Mouse (Mus musculus): Measurements from ENCODE around the gene Snip1.

The Snip1 gene

DNA sequence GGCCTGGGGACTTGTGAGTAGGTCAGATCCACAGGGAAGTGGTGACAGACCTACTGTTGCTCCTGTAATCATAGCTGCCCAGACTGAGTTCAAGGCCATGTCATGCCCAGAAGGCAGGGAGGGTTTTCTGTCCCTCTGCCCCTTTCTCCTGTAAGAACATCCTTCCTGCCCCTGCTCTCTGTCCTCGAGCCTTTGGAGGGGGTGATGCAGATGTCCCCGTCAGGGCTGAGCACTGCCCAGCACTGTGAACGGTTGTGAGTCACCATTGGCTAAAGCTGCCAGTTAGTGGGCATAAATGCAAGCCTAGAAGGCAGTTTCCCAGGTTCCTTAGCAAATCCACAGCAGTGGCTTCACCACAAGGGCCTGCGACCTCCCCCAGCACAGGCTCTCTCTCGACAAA, 26.6 kb downstream of the Snip1 start:
- in situ Hi-C loops (cut with MboI; ENCODE audit: unreplicated experiment in 2 of 2), result no loop called here

DNA sequence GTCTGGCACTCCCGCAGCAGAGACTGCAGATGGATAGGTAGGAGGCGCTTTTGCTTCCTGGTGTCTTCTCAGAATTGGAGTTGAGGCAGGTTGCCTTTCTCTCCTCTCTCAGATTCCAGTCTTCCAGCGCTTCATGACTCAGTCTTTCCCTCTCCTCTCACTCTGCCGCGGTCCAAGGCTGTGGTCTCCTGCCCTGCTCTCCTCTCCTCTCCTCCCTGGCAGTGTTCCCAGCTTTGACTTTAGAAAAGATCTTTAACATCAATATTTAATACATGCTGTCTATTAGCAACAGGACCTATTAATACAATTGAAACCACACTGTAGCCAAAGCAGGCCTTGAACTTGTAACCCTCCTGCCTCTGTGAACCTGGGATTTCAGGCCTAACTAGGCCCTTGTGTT, 29.6 kb downstream of the Snip1 start:
- in situ Hi-C loops (cut with MboI; ENCODE audit: unreplicated experiment in 2 of 2), result loop anchor here (5.0 kb wide), 1 partner anchor 154 kb away; no protein-coding TSS in a partner anchor

DNA sequence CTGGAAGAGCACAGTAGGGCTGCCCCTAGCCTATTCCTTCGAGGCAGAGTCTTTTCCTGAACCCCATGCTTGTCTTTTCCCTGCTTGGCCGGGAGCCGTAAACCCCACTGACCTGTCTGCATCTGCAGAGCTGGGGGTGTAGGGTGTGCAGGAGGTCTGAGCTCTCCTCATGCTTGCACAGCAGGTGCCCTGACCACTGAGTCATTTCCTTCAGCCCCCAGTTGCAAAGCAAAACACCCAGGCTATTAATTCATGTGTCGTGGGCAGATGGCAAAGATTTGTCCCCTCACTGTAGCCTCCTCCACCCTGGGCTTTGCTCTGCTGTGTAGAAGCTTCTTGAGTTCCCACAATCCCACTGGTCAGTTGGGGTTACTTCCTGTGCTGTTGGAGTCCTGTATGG, 30.9 kb downstream of the Snip1 start:
- in situ Hi-C loops (cut with MboI; ENCODE audit: unreplicated experiment in 2 of 2), result loop anchor here (5.0 kb wide), 1 partner anchor 155 kb away; no protein-coding TSS in a partner anchor

DNA sequence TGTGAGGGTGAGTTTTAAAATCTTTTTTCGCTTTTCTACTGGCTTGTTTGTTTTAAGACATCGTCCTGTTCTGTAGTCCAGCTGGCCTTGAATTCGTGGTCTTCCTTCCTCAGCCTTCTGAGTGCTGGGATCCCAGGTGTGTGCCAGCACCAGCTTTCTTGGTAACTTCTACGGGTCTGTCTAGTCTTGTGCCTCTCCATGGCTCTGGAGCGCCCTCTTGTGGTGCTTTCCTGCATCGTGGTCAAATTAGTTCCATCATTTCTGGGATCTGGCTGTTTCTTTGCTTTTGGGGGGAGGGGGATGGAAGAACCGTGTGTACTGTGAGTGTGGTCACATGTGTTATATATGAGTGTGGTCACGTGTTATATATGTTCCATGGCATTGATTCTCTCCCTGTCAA, 33.0 kb downstream of the Snip1 start:
- in situ Hi-C loops (cut with MboI; ENCODE audit: unreplicated experiment in 2 of 2), result loop anchor here (5.0 kb wide), 1 partner anchor 157 kb away; no protein-coding TSS in a partner anchor

DNA sequence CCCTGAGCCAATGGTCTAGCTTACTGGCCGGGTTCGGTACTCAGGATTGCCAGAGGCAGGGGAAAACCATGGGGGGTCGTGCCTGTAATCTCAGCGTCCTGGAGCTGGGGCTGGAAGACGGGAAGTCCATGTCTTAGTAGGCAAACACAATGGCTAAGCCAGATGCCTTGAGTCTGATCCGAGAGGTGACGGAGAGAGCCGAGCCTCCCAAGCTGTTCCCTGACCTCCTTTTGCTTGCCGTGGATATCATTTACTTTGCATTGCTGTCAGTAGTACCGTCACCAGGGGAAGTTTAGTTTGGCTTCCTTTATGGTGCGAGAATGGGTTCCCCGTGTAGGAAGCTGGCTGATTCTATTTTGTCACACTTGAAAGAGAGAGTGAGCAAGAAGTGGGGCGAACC, 34.9 kb downstream of the Snip1 start:
- in situ Hi-C loops (cut with MboI; ENCODE audit: unreplicated experiment in 2 of 2), result no loop called here

DNA sequence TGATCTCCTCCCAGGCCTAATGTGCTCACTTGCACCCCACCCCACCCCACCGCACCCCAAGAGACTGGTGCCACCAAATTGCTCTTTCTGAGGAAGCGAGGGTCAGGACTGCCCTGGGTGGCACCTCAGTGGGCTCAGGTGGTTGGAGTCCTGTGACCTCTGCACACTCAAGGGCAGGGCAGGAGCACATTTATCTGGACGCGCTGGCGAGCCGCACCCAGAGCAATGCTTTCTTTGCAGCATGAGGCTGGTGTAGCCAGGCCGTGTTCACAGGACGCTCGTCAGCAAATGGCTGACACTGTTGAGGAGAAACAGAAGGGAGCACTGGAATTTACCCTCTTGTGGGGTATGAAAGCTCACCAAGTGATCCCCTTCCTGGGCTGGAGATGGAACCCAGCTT, 38.9 kb downstream of the Snip1 start:
- in situ Hi-C loops (cut with MboI; ENCODE audit: unreplicated experiment in 2 of 2), result no loop called here

DNA sequence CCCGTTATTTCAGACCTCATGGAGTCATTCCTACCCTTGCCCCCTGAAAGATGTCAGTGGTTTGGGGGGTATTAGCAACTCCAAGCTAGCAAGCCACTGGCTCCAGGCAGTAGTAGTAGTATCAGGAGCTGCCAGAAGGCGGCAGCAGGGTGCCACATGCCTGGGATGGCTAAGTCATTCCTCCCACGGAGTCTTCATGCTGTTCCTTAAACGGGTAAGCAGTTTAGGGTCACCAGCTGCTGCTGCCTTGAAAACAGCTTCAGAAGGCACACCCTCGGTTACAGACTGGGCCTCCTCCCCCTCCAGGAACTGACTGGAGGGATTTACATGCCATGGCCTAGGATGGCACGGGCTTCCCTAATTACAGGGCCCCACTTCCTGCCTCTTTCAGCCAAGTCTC, 48.2 kb downstream of the Snip1 start:
- in situ Hi-C loops (cut with MboI; ENCODE audit: unreplicated experiment in 2 of 2), result loop anchor here in 1 of 2 experiments (5.0 kb wide), 1 partner anchor 848 kb away; no protein-coding TSS in a partner anchor

DNA sequence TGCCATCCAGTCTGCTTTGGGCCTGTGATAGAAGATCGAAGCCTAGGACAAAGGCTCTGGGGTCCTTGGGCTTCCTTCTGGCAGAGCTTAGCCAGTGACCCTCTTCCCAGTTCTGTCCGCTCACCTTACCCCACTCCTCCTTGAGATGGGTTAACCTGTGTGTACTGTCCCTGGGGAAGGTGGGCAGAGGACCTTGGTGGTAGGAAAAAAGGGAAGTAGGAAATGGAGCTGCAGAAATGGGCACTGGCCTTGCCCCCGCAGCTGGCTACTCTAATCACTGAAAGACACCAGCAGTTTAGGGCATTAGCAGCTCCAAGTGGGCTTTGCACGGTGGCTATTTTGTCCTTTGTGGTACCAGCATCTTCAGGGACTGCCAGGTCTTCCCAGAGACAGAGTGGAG, 48.6 kb downstream of the Snip1 start:
- in situ Hi-C loops (cut with MboI; ENCODE audit: unreplicated experiment in 2 of 2), result loop anchor here in 1 of 2 experiments (5.0 kb wide), 1 partner anchor 847 kb away; no protein-coding TSS in a partner anchor

DNA sequence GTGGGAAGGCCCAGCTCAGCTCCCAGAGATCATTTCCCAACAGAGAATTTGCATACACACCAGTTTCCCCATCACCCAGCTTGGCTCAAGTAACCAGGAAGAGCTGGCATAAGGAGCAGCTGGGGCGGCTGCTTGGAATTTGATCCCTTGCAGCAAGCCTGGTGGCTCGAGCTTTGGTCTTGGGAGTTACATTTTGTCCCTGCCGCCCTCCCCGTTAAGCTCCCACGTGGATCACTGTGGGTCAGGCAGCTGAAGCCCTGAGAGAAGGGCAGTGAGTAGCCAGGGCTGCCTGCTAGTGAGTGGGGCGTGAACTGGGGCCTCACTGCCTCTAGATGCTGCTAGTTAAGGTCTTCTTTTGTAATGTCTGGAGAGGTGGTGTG, 49.2 kb downstream of the Snip1 start:
- in situ Hi-C loops (cut with MboI; ENCODE audit: unreplicated experiment in 2 of 2), result loop anchor here in 1 of 2 experiments (5.0 kb wide), 1 partner anchor 847 kb away; no protein-coding TSS in a partner anchor

DNA sequence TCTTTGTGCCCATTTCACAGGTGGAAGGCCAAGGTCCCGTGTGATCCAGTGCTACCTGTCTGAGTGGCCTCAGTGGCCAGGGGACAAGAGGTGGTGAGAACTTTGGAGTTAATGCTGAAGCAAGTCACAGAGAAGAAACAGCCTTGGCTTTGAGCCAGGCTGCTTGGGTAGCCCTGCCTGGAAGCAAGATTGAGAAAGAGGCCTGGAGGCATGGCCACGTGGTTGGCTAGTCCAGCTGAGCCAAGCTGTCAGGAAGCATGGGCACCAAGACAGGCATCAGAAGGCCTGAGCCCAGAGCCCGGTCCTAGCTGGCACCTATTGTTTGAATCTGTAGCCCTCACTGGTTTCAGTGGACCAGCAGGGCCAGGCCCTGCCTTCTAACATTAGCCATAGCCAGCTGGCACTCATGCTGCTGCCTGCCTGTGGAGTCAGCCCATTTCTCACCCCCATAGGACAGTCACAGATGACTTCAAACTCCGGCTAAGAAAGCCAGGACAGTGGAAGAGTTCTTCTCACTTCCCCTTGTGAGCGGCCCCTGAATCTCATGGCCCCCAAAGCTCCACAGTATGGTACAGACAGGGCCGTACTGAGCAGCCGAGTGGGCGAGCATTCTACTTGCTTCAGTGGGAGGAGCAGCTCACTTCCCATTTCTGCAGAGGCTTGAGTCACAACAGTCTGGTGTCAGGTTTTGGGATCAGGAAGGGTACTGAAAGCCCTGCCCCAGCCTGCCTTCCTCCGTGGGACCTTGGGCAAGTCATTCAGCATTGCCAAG, 49.8 kb downstream of the Snip1 start:
- in situ Hi-C loops (cut with MboI; ENCODE audit: unreplicated experiment in 2 of 2), result loop anchor here in 1 of 2 experiments (5.0 kb wide), 1 partner anchor 846 kb away; no protein-coding TSS in a partner anchor

DNA sequence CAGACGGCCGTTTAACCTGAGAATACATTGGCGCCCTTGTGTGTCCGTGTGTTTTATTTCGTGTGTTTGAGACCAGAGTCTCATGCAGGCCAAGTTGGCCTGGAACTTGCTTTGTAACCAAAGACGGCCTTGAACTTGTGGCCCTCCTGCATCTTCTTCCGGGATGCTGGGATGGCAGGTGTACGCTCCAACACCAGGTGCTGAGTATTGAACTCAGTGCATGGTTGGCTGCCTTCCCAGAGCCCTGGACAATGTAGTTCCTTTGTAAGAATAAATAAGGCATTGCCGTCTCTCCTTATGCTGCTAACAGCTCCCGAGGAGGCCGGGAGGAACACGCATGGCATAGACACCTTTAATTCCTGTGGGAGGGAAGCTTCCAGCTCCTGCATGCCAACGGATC, 50.5 kb downstream of the Snip1 start:
- in situ Hi-C loops (cut with MboI; ENCODE audit: unreplicated experiment in 2 of 2), result loop anchor here in 1 of 2 experiments (5.0 kb wide), 1 partner anchor 845 kb away; no protein-coding TSS in a partner anchor

DNA sequence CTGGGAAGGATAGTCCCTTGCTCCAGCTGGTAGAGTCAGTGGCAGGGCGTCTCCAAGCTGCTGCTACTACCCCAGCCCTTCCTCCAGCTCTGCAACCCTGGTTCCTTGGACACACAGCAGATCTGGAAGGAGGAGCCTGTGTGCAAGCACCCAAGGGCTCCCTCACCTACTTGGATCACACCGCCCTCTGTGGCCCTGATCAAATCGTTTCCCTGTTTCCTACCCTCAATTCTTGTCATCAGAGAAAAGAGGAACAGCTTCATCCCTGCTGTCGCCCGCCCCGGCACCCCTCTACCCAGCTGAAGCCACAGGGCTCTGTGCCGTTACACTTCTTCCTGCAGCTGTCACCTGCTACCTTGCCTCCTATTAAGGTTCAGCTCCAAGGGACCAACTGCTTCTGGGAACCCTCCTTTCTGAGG, 51.4 kb downstream of the Snip1 start:
- in situ Hi-C loops (cut with MboI; ENCODE audit: unreplicated experiment in 2 of 2), result loop anchor here in 1 of 2 experiments (5.0 kb wide), 1 partner anchor 844 kb away; no protein-coding TSS in a partner anchor

DNA sequence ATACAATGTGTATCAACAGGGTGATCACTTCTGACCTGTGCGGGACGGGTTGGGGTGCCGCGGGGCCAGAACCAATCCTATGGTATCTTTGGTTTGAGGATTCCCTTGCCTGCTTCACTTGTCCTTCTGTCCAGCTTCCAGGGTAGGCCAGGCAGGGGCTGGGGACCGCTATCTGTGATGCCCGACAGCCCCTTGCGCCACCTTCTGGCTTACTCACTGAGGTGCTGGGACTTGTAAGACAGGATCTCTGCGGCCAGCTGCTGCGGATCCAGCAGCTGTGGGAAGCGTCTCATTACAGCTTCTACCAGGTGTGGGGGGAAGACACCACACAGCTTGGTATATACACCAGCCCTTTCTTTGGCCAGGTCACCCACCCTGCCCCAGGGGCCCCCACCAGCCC, 52.6 kb downstream of the Snip1 start:
- in situ Hi-C loops (cut with MboI; ENCODE audit: unreplicated experiment in 2 of 2), result loop anchor here in 1 of 2 experiments (5.0 kb wide), 1 partner anchor 843 kb away; no protein-coding TSS in a partner anchor

DNA sequence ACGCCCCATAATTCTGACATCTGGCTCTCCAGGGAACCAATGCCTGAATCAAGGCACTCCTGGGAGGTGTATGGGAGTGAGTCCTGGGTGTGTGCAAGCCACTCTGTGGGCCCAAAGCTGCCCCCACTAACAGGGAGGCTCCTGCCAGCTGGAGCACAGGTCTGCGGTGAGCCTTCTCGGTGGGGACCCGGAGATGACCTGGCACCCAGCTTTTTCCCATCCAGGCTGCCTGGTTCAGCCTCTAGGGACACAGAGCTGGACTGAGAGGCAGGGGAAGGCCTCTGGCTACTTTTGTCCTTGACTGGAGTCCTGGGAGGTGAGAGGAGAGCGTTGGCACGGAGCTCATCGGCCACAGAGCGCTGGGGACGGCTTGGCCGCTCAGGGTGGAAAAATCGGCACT, 53.2 kb downstream of the Snip1 start:
- in situ Hi-C loops (cut with MboI; ENCODE audit: unreplicated experiment in 2 of 2), result loop anchor here (5.0 to 10.0 kb wide), 3 partner anchors 843 to 1885 kb away; partner anchors contain the start of gene Heyl (in 1 of the 2)

DNA sequence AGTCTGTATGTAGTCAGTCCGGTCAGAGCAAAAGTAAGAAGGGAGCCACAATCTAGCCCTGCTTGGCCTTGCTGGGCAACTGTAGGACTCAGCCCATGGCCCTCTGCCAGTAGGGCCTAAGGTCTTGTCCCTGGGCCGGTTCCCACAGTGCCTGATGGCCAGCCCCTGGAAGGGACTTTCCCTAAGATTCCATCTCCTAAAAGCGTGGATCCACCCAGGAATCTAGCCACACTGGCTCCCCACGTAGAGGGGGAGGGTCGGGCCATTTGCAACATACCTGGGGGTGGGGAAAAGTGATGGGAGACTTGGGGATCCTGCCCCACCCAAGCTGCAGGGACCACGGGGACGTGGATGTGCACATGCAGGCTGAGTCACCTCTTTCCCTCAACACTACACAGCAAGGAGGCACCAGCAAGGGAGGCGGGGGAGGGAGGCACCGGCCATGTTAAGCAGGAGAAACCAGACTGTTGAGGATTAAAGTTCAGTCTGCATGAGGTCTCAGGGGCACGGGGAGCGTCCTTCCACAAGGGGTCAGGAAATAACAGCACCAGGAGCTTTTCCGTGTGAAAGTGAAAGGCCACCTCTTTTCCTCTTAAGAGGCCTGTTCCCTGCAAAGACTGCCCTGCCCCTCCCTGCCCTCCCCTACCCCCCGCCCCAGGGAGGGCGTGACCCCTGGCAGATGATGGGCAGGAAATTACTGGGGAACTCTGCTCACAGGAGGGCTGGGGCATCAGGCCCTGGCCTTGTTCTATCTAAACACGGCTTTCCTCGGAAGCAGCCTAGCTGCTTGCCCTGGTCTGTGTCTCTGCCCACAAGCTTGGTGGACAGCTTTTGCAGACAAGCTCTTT, 56.2 kb downstream of the Snip1 start:
- in situ Hi-C loops (cut with MboI; ENCODE audit: unreplicated experiment in 2 of 2), result loop anchor here in 1 of 2 experiments (10.0 kb wide), 2 partner anchors 1188 to 1888 kb away; partner anchors contain the start of gene Heyl

DNA sequence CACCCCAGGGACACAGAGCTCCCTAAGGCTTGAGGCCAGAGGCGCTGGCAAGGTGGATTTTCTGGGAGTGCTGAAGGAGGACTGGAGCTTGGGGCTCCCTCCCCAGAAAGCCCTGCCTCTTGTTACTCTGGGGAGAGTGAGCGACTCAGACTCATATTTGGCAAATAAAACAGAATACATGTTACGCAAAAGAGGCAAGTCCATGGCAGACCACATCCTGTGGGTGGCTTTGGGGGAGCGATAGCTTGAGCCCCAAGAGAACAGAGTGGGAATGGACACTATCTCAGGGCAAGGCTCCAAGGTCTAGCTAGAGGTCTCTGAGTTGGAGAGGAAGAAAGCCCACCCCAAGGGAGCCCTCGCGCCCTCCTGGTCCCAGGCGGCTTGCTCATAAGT, 56.8 kb downstream of the Snip1 start:
- in situ Hi-C loops (cut with MboI; ENCODE audit: unreplicated experiment in 2 of 2), result loop anchor here in 1 of 2 experiments (10.0 kb wide), 2 partner anchors 1188 to 1888 kb away; partner anchors contain the start of gene Heyl

Data from v-Abl transformed pro-B cells (cell line).